Mouse (Mus musculus) ES-Bruce4 (cell line): ENCODE results near the gene Pde7b.

Source experiments
- CTCF ChIP-seq: IDR thresholded peaks from one replicate; pipeline ENCODE4 v1.8.1; 2011; ENCODE audit warnings: low read depth, low read length
- EP300 ChIP-seq: IDR thresholded peaks from 2 replicates; pipeline ENCODE4 v1.6.1; 2011; ENCODE audit warnings: low read depth, low read length; ENCODE audit not compliant: insufficient read depth
- POLR2A ChIP-seq: IDR thresholded peaks from one replicate; pipeline ENCODE4 v1.8.1; 2011; ENCODE audit warnings: low read length; ENCODE audit not compliant: insufficient read depth

DNA sequence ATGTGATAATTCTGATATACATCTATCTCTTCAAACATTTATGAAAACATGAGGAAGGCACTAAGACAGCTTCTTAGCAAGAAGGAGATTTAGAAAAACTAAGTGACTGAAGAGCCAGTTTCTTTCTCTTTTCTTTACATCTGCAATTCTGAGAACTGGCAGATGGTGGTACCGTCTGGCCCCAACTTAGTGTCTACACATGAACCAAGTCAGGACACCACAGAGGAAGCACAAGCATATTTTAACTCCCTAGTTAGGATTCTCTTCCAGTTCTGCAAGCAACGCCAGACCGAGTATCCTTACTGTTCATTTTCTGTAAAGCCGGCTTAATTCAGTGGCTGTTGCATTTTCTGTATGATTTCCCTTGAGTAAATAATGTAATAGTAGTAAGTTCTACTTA, 138.9 kb downstream of the Pde7b start:
- no peak for TF ChIP-seq CTCF
- no peak for TF ChIP-seq POLR2A
- TF ChIP-seq EP300: no peak
